Mouse (Mus musculus): Measurements from ENCODE around the gene Uck2.

Uck2 gene

GRCm38 (mm10) chr1:167211979-167212614 lies 73.0 kb downstream of the Uck2 start:
- DNase-seq (ENCODE audit: low spot score in 2 of 2): peak; percentile 31 to 70

- DNase-seq (ENCODE audit: low spot score in 2 of 2): no peak
Measured at GRCm38 (mm10) chr1:167208816-167209215, 76.3 kb downstream of the Uck2 start.

GRCm38 (mm10) chr1:167205177-167205750 lies 79.9 kb downstream of the Uck2 start:
- no peak for DNase-seq (ENCODE audit: low spot score in 2 of 2)

- no peak for DNase-seq (ENCODE audit: low spot score in 2 of 2)
Measured at GRCm38 (mm10) chr1:167204421-167204820, 80.7 kb downstream of the Uck2 start.

- DNase-seq (ENCODE audit: low spot score in 2 of 2): no peak
Measured at GRCm38 (mm10) chr1:167194766-167195165, 90.4 kb downstream of the Uck2 start.

- DNase-seq (ENCODE audit: low spot score in 2 of 2): no peak
Measured at GRCm38 (mm10) chr1:167187791-167188190, 97.3 kb downstream of the Uck2 start.

- no peak for DNase-seq (ENCODE audit: low spot score in 2 of 2)
Measured at GRCm38 (mm10) chr1:167181919-167182616, 103.1 kb downstream of the Uck2 start.

All from spleen, postnatal 10 days (tissue).